Mouse (Mus musculus) spleen, embryonic (tissue): Measurements from ENCODE around the gene Fndc3a.

Source experiments
- CTCF ChIA-PET: fragments of 350-600 bp; sonication (Branson Sonifier 250); formaldehyde crosslinking; loops from one replicate; lab custom pipeline; 2022; lab: Charles Lee

Gene Fndc3a

DNA sequence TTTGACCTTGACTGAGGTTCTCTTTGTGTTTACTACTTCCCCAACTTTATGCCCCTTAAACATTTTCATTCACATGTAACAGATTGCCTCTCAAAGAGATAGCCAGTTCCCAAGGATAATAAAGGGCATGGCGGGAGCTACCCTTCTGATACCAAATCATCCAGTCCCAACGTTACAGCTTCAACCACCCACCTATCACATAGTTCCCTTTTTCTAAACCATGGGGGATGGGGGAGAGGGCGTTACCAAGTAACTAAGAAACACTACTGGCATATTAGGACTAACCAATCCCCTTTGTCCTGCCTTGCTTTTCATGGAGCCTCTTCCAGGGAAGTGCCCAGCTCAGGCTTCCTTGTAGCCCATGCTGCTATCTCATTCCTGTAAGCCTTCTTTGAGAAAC lies 32.6 kb downstream of the Fndc3a start:
- CTCF ChIA-PET: no interaction called here

DNA sequence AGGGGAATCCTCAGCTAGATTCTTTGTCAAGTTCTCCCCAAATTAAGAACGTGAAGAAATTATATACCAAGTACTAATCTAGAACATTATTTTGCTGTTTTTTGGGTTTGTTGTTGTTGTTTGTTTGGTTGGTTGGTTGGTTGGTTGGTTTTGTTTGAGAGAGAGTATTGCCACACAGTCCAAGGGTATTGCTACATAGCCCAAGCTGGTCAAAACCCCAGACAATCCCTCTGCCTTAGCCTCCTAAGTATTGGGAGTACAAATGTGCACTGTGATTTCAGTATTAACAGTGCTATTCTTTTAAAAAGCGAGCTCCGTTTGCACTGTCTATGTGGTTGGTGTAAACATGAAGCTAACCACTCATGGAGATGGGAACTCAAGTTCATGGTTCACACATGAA lies 37.9 kb downstream of the Fndc3a start:
- CTCF ChIA-PET: interaction anchor here (0.5 kb wide), 1 partner anchor 27 kb away, joined by 7 read pairs; no protein-coding TSS in a partner anchor

DNA sequence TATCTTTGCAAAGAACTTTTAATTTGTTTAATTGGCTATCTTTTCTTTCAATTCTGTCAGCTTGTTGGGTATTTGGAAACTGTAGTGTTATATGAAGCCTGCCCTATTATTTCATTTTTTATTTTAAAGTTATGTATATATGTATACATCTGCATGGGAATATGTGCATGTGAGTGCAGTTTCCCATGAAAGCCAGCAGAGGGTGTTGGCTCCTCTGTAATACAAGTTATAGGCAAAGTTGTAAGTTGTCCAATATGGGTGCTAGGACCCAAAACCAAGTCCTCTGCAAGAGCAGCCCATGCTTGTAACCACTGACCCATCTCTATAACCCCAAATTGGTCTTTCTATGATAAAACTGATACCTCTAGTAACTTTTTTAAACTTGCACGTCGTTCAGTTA lies 38.8 kb downstream of the Fndc3a start:
- CTCF ChIA-PET: no interaction called here

DNA sequence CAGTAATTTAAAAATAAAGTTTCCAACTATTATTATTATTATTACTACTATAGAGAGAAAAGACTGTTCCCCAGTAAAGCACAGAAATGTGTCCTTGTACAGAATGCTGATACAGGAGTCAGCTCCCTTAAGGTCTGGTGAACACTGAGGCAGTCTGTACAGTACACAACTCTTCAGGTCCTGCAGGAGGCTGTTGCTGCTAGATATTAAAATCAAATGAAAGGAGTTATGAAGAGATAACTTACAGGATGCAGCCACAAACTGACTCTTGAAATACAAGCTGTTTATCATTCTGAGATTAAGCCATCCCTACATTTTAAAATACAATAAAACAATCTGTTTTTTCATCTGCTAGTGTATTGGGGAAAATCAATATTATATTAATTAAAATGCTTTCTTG lies 60.5 kb downstream of the Fndc3a start:
- CTCF ChIA-PET: interaction anchor here (0.5 kb wide), 1 partner anchor 31 kb away, joined by 14 read pairs; no protein-coding TSS in a partner anchor

DNA sequence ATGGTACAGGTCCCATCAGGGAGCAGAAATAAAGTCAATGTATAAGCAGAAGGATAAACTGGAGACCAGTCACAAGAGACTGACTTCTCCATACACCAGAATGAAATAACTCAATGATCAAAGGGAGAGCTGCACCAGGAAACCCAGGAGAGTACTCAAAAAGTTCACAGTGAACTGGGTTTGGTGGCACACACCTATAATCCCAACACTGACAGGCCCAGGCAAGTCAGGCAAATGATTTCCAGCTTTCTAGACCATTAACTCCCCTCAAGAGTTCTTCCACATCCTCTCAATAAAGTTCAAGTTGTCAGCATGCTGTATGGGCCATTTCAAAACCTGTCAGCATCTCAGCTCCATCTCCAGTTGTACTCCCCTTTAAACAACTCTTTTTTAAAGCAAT lies 64.3 kb downstream of the Fndc3a start:
- CTCF ChIA-PET: no interaction called here

DNA sequence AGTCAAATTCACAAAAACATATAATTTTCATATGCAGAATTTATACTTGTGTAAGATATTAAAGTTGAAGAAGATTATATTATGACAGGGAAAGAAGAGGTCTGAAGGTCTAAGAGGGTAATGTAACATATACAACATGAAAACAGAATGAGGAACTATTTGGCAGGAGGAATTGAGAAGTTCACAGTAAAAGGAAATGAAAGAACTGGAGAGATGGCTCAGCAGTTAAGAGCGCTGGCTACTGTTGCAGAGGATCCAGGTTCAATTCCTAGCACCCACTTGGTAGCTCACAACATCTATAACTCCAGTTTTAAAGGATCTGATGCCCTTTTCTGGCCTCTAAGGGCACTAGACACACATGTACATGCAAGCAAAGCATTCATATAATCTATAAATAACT lies 65.2 kb downstream of the Fndc3a start:
- CTCF ChIA-PET: no interaction called here

DNA sequence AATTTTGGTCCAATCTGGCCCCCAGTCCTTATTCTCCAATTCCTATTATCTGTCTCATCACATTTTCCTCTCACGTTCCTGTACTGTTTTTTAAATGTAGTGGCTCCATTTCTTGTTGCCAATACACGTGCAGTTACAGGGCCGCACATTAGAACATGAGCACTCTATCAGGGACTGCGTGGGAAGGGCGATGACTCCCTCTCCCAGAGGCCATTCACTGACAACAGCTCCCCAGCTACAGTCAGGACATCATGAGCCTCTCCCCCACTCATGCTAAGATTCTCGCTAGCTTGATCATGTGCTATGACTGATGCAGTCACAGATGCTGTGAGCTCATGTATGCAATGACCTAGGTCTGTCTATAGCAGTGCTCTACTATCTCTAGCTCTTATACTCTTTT lies 71.3 kb downstream of the Fndc3a start:
- CTCF ChIA-PET: no interaction called here

DNA sequence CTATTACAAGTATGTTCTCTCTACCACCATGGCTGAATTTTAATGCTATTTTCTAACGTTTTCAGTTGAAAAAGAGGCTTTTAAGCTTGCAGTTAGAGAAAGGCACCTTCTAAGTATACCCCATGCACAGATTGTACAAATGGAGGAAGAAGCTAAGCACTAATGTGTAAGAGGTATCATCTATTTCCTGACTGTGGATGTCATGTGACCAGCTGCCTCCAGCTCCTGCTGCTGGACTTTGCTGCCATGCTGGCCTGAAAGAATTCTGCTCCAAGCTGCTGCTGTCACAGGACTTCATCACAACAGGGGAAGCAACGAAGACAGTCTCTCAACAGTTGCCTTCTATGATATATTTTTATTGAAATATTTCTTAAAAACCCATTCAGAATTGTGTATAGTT lies 76.2 kb downstream of the Fndc3a start:
- CTCF ChIA-PET: no interaction called here

DNA sequence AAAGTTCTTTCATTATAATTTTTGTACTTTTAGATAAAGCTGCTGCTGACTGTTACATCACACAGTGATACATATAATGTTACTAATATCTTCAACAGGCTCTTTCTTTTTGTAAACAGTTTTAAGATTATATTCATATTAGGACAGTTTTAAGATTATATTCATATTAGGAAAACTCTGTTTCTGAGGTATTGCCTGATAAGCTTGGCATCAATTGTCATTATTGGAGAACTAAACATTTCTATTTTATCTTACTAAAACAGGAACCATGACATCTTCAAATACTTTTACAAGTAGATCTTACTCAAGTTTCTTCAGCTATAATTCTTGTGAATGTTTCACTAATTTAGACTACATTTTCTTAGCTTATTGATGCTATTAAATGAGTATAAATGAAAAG lies 84.4 kb downstream of the Fndc3a start:
- CTCF ChIA-PET: interaction anchor here (0.6 to 1.1 kb wide), 2 partner anchors 22 to 41 kb away, joined by 3 to 4 read pairs; no protein-coding TSS in a partner anchor

DNA sequence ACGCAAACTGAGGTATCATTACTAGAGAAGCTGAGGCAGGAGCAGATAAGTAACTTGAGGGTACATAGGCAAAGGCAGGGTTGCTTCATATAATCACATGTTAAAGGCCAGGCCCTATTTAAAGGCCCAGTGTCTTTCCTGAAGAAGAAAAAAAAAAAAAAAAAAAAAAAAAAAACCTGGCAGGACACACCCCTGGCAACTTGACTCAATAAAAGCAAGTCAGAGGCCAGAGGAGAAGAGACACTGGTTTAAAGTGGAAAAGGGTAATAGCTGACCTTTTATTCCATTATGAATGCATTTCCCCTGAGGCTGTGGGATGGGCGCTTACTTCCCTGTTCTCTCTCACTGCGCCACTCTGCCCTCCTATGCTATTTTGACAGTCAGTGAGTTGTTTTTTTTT lies 105.7 kb downstream of the Fndc3a start:
- CTCF ChIA-PET: interaction anchor here (0.6 to 0.7 kb wide), 3 partner anchors 53 to 87 kb away, joined by 4 to 25 read pairs (median 10); no protein-coding TSS in a partner anchor

DNA sequence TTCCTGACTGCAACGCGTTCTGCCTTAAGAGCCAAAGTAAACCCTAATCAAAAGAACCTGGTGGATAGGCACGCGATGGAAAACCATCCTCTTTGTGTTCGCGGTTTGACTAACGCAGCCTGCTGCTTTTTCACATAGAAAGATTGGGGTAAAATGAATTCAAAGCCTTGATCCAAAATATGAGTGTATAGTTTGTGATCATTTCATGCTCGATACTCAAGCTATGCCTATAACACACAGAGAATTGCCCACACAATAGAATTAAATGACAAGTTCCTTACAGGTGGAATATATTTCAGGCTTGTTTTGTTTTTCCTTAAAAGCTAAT lies 106.6 kb downstream of the Fndc3a start:
- CTCF ChIA-PET: interaction anchor here (1.1 kb wide), 1 partner anchor 22 kb away, joined by 4 read pairs; no protein-coding TSS in a partner anchor

DNA sequence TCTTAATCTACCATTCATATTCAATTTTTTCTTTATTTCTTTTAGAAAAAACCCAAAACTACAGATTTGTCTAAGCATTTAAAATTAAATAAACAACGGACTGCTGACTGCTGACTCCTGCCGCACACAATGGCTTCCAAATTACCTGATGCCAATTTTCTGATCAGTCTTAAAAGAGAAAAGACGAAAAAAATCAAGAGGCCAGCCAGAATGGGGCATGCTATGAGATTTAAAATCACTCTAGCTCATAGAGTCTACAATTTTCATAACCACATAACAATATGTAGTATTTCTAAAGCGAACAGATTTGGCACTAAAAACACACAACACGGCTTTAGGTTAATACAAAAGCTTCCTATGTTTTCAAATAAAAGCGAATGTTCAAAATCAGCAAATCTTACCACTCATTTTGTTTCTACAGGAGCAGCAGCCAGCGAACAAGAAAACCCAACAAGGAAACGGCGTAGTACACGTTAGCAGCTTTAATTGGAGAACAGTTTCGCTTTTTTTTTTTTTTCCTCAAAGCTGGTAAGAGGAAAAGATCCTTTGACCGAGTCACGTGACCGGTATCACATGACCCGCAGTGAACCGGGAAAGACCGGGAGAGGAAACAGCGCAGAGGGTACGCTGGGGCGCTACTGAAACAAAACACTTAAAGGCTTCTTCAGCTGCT lies 107.1 kb downstream of the Fndc3a start:
- CTCF ChIA-PET: interaction anchor here (0.7 to 1.1 kb wide), 2 partner anchors 22 to 200 kb away, joined by 4 to 6 read pairs; no protein-coding TSS in a partner anchor

DNA sequence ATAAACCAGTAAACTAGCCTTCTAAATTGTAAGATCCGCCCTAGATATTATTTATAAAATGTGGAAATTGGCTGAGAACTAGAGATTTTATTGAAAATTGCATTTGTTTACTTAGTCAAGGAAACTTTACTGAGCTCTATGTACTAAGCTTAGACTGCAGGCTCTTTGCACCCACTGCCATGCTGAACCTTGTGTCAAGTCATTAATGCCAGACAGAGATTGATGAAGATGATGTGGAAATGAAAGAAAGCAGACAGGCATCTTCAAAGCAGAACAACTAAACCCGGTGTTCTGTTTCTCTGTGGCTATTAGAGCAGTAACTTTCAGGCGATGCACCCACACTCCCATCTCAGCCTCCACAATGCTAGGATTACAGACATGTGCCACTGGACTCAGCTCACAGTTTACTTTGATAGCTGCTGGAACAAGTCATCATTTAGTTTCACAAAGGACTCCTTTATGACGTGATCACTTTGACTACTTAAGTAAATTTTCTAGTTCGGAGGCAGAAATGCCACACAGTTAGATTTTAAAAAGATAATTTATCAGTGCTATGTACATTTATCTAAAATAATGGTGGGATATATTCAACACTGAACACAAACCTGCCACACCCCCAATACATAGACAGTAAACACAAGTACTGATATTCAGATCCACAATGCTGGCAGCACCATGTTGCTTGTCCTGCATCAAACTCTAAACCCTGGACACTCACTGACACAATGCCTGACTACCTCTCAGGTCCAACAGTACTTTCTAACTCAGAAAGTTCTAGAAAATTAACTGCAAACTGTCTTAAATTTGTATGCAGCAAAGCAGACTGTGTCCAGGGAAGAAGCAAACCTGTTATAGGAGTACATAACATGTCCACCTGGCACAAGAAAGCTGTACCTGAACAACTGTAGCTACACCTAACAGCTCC lies 108.2 kb downstream of the Fndc3a start:
- CTCF ChIA-PET: no interaction called here

DNA sequence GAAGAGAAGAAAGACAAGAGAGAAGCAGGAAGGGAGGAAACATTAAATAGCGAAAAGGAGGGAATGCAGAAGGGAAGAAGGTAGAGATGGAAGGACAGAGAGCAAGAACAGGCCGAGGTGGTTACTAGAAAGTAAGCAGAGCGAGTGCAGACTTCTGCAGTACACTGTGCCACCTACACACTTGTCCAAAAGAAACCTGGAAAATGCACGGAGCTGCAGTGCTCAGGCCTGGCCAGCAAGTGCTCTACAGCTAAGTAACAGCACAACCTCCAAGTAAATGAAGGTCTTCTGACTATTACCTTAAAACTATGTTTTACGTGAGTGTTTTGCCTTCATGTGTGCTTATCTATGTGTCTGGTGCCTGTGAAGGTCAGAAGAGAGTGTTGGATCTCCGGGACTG lies 109.4 kb downstream of the Fndc3a start:
- CTCF ChIA-PET: no interaction called here

DNA sequence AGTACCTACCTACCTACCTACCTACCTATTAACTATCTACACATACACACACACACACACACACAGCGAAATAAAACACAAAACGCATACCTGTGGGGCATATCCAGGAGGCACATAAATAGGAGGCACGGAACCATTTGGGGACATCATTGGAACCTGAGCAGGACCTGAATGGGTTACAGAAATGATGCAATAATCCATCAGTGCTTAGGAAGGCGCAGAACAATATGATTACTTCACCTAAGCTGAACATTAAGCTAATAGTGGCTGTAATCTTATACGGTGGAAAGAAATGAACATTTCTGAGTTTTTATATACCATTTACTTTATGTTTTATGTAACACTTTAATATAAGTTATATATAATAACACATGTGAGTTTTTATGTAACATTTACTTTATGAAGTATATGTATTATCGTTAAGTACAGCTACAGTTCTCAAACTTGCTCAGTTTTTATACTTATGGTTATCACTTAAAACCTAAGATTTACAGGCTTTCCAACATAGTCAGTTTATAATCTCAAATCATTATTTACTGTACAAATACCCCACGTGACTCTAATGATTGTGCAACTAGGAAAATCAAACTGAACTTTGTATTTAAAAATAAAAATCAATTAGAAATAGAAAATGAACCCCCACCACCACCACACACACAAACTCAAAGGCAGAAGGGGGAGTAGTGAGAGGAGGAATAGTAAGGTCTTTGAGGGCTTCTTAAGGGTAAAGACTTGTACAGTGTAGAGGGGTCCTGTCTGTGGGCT lies 110.6 kb downstream of the Fndc3a start:
- CTCF ChIA-PET: no interaction called here

DNA sequence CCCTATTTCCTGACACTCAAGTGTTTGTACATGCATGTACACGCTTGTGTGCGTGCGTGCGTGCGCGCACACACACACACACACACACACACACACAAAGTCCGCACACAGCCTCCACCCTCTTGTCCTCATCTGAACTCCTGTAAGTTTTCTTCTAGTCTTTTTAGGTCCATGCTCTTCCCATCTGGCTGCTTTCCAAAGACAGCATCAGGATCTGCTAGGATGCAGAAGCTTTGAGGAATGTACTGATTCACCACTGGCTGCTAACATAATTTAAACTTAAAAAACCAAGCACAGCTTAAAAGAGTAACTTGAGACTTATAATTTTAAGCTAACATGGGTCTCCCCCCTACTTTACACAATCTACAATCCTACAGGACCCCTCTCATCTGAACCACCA lies 115.6 kb downstream of the Fndc3a start:
- CTCF ChIA-PET: interaction anchor here (0.6 to 0.7 kb wide), 2 partner anchors 138 to 279 kb away, joined by 3 to 6 read pairs; no protein-coding TSS in a partner anchor

DNA sequence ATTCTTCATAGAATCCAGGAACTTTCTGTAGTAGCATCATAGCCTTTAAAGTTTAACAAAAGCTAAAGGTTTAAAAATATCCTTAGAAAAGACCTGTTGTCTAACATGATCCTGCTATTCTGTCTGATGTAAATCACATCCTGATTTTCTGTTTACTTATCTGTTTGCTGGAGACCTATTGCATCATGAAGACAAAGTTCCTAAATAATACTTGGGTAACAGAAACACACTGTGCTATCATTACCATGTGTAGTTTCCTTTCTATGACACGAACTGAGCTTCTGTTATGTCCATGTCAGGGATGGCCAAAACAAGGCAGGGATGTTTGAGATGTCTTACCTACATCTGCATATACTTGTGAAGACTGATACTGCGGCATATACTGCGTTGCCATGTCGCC lies 120.4 kb downstream of the Fndc3a start:
- CTCF ChIA-PET: no interaction called here

DNA sequence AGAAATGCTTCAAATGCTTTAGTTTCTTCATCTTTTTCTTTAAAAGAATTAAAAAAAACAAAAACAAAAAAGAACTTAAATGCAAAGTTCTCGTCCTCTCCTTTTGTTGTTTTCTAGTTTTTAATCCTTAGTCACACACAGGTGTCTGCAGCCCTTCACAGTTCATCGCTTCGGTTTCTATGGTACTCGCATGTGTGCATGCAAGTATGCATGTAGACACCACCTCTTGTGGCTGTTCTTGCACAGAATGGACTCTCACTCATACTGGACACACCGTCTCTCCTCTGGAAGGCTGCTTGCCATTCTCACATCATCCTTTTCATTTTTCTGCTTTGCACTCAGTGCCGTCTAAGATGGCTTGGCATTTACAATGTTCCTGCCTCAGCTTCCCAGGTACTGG lies 126.8 kb downstream of the Fndc3a start:
- CTCF ChIA-PET: no interaction called here

DNA sequence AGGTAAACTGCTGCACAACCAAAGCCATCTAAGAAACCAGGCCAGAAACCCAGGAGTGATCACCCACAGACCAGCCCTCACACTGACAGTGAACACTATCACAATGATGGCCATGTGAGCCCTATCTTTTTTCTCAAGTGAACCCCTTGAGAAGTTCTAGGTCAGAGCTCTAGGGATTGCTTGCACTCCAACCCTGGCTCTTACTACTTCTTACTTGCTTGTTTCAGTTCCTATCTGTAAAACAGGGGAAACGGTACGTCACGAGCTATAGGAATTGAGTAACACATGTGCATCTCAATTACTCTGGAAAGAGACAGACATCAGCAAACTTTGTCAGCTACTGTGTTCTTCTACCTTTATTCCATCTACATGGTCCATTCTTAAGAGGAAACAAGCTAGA lies 128.8 kb downstream of the Fndc3a start:
- CTCF ChIA-PET: no interaction called here

DNA sequence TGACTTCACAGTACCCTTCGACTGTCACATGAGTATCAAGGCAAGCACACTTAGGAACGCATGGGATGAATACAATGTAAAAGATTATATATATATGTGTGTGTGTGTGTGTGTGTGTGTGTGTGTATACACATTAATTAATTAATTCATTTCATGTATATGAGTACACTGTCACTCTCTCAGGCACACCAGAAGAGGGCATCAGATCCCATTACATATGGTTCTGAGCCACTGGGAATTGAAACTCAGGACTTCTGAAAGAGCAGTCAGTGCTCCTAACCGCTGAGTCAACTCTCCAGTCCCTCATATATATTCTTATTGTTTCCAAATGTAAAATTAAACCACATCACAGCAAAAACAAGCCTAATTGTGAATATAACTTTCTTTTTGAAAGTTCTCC lies 133.5 kb downstream of the Fndc3a start:
- CTCF ChIA-PET: no interaction called here

DNA sequence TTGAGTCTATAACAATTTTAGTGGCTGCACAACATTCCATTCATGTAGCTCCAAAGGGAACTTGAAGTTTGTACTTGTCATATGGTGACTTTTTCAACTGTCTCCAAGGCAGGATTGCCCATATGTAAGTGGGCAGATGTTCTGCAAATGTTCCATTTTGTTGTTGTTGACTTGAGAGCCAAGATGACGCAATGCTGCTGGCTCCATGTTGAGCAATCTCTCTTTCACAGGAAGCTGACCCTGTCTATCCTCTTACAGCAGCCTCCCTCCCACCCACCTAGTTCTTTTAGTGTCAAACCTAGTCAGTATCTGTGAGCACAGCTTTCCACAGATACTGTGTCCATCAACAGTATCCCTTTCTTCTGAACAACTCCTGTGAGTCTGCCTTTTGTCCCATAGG lies 145.9 kb downstream of the Fndc3a start:
- CTCF ChIA-PET: no interaction called here

DNA sequence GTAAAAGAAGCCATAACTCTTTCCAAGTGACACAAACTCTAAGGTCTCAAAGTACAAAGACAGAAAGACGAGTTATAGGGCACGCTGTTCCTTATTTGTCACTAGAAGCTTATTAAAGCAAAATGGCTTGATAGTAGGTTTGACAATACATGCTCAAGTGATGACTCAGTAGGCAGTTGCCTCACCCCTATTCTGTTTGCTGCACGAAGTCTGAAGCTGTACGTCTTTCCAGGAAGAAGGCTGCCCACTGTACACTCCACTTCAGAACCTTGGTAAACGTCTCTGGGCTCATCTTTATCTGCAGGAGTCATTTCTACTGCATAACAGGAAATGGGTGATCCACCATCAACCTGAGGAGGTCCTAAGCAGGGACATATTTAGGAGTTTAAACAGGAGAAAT lies 151.0 kb downstream of the Fndc3a start:
- CTCF ChIA-PET: no interaction called here
